Mouse (Mus musculus): Measurements from ENCODE around the gene Ankef1.

Ankef1 gene

GRCm38 (mm10) chr2:136501651-136502050, at the start of gene Ankef1:
Ankef1 (plus strand) TSS chr2:136501910.
- DNase-seq (ENCODE audit: low read depth, low spot score) = no peak

GRCm38 (mm10) chr2:136456468-136456867, 45.2 kb upstream of the Ankef1 start:
- no peak for DNase-seq (ENCODE audit: low read depth, low spot score)

- DNase-seq (ENCODE audit: low read depth, low spot score) = no peak
Measured at GRCm38 (mm10) chr2:136456875-136457274, 44.8 kb upstream of the Ankef1 start.

- DNase-seq (ENCODE audit: low read depth, low spot score) = no peak
Measured at GRCm38 (mm10) chr2:136477656-136478055, 24.1 kb upstream of the Ankef1 start.

GRCm38 (mm10) chr2:136482269-136482668, 19.4 kb upstream of the Ankef1 start:
- no peak for DNase-seq (ENCODE audit: low read depth, low spot score)

- no peak for DNase-seq (ENCODE audit: low read depth, low spot score)
Measured at GRCm38 (mm10) chr2:136483058-136483457, 18.7 kb upstream of the Ankef1 start.

GRCm38 (mm10) chr2:136484955-136485354, 16.8 kb upstream of the Ankef1 start:
- DNase-seq (ENCODE audit: low read depth, low spot score) = no peak

GRCm38 (mm10) chr2:136485401-136485800, 16.3 kb upstream of the Ankef1 start:
- DNase-seq (ENCODE audit: low read depth, low spot score) = no peak

- peak; percentile 80 for DNase-seq (ENCODE audit: low read depth, low spot score)
Measured at GRCm38 (mm10) chr2:136485815-136486619, 15.7 kb upstream of the Ankef1 start.

- no peak for DNase-seq (ENCODE audit: low read depth, low spot score)
Measured at GRCm38 (mm10) chr2:136486986-136487385, 14.7 kb upstream of the Ankef1 start.

- no peak for DNase-seq (ENCODE audit: low read depth, low spot score)
Measured at GRCm38 (mm10) chr2:136511073-136511472, 9.4 kb downstream of the Ankef1 start.

GRCm38 (mm10) chr2:136511756-136512155, 10.0 kb downstream of the Ankef1 start:
- no peak for DNase-seq (ENCODE audit: low read depth, low spot score)

GRCm38 (mm10) chr2:136512802-136513201, 11.1 kb downstream of the Ankef1 start:
- no peak for DNase-seq (ENCODE audit: low read depth, low spot score)

GRCm38 (mm10) chr2:136513806-136514205, 12.1 kb downstream of the Ankef1 start:
- DNase-seq (ENCODE audit: low read depth, low spot score) = no peak

GRCm38 (mm10) chr2:136515501-136515900, 13.8 kb downstream of the Ankef1 start:
- DNase-seq (ENCODE audit: low read depth, low spot score) = no peak

- DNase-seq (ENCODE audit: low read depth, low spot score) = no peak
Measured at GRCm38 (mm10) chr2:136528937-136529336, 27.2 kb downstream of the Ankef1 start.

GRCm38 (mm10) chr2:136532033-136532432, 30.3 kb downstream of the Ankef1 start:
- DNase-seq (ENCODE audit: low read depth, low spot score) = peak; percentile 39

GRCm38 (mm10) chr2:136558020-136558419, 56.3 kb downstream of the Ankef1 start:
- DNase-seq (ENCODE audit: low read depth, low spot score) = no peak

GRCm38 (mm10) chr2:136562336-136562735, 60.6 kb downstream of the Ankef1 start:
- no peak for DNase-seq (ENCODE audit: low read depth, low spot score)

GRCm38 (mm10) chr2:136570856-136571255, 69.1 kb downstream of the Ankef1 start:
- DNase-seq (ENCODE audit: low read depth, low spot score) = no peak

GRCm38 (mm10) chr2:136582762-136583161, 81.1 kb downstream of the Ankef1 start:
- DNase-seq (ENCODE audit: low read depth, low spot score) = no peak

- DNase-seq (ENCODE audit: low read depth, low spot score) = no peak
Measured at GRCm38 (mm10) chr2:136588811-136589210, 87.1 kb downstream of the Ankef1 start.

GRCm38 (mm10) chr2:136596451-136596850, 94.7 kb downstream of the Ankef1 start:
- DNase-seq (ENCODE audit: low read depth, low spot score) = no peak

GRCm38 (mm10) chr2:136598743-136599142, 97.0 kb downstream of the Ankef1 start:
- no peak for DNase-seq (ENCODE audit: low read depth, low spot score)

Data from skeletal muscle tissue, adult 2 months (tissue).